Mouse (Mus musculus) embryonic fibroblast, embryonic 13.5 days (primary cell): ENCODE results near the gene Id2. TPM values are rescaled to one million over a fixed set of nuclear protein-coding genes. Genes with fewer than 3 reads are reported as not detected.
A peak's percentile ranks its signal among the peaks of the same experiment; 100 is the strongest.

Experiments
- H3K27ac ChIP-seq: 2 replicates; pipeline ENCODE4 v1.5.1; 2012; ENCODE audit warnings: low read length, control low read depth, inconsistent platforms; ENCODE audit not compliant: insufficient read depth
- H3K4me1 ChIP-seq: 2 replicates; pipeline ENCODE4 v1.6.1; 2011; ENCODE audit warnings: low read length; ENCODE audit not compliant: control insufficient read depth, insufficient read depth
- H3K4me3 ChIP-seq: 2 replicates; pipeline ENCODE4 v1.5.1; 2011; ENCODE audit warnings: mild to moderate bottlenecking, control low read depth, low read length; ENCODE audit not compliant: insufficient read depth
- CTCF ChIP-seq: IDR thresholded peaks from 2 replicates; pipeline ENCODE4 v1.5.1; 2011; ENCODE audit warnings: mild to moderate bottlenecking, control low read depth, low read length, moderate library complexity, borderline replicate concordance; ENCODE audit not compliant: insufficient read depth
- POLR2A ChIP-seq: IDR thresholded peaks from 2 replicates; pipeline ENCODE4 v1.6.1; 2011; ENCODE audit warnings: low read depth, mild to moderate bottlenecking, control low read depth, low read length, moderate library complexity
- polyA plus RNA-seq: library from polyadenylated mRNA; stranded (reverse); fragments of >200 nt; gene quantifications from 2 replicates; pipeline ENCODE4 v1.2.4, GENCODE M21; 2011; ENCODE audit warnings: low read depth; ENCODE audit not compliant: missing spikeins, insufficient read length

Id2 gene
- polyA plus RNA-seq, 1 experiment = 73.0 TPM

DNA sequence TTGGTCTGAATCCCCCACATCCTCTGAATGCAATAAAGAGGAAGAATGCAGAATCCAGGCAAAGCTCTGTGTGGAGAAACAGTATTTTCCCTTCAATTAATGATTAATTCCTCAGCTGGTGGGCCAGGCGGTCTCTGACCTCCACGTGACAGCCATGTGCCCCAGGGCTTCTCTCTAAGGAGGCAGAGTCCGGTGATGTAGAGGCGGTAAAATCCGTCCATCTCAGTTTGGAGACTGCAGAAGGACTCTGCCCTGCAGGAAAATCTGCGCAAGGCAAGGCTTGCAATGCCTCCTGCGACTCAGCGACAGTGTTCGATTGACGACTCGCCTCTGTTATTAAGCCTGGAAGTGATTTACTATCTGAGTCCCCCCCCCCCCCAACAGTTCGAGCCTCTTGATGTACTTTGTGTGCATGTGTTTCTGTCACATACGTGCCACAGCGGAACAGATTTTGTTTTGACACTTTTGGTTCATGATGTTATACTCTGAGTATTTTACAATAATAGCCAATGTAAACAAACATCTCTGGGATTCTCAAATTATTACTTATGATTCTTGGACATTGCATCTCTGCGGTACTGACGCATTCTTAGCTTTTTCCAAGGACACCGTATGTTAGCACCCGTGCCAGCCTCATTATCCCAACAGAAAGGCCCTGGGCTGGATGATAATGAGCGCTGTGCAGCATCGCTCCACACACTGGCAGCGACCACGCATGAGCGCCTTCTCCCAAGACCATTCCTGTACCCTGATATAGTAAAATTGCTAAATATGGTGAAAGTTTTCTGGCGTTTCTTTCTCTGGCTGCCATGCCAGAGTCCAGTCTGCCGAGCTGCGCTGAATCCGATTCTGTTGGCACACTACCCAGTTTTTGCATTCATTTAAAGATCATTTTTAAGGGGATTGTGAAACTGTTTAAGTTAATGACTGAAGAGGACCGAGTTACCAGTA, 545 bp upstream of the Id2 start:
- no peaks in the 10 kb centered on the region for H3K4me1 ChIP-seq
- H3K27ac ChIP-seq = peak overlapping the region; percentile 82
- TF ChIP-seq POLR2A = no peak; the same call in 1 of the 2 replicates
- TF ChIP-seq CTCF = no peak
- H3K4me3 ChIP-seq = 0 out of 2 replicates have a peak overlapping the region, but pooled peaks have one; percentile 31

DNA sequence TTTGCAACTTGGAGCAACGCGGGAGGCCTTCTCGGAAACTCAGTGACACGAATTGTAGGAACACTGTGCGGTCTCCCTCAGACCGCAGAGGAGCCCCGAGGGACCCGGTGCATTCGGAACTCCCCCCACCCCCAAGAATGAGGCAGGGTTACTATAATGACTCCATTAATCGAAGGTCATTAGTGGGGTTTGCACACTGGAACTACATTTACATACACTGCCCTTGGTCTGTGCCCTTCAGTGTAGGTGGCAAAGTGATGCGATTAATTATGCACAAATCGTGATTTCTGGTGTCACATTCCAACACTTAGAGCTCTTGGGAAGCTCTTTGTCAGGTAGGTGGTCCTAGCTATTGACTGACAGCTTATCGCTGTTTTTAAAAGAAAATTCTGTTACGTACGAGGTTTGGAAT, 294 bp downstream of the Id2 start:
- Histone ChIP-seq H3K27ac (peak overlapping the region; percentile 32; the same call in 1 of the 2 replicates), H3K4me3 (peak overlapping the region; percentile 60), H3K4me1 (no peaks in the 10 kb centered on the region)
- TF ChIP-seq POLR2A = no peak
- no peak for TF ChIP-seq CTCF

DNA sequence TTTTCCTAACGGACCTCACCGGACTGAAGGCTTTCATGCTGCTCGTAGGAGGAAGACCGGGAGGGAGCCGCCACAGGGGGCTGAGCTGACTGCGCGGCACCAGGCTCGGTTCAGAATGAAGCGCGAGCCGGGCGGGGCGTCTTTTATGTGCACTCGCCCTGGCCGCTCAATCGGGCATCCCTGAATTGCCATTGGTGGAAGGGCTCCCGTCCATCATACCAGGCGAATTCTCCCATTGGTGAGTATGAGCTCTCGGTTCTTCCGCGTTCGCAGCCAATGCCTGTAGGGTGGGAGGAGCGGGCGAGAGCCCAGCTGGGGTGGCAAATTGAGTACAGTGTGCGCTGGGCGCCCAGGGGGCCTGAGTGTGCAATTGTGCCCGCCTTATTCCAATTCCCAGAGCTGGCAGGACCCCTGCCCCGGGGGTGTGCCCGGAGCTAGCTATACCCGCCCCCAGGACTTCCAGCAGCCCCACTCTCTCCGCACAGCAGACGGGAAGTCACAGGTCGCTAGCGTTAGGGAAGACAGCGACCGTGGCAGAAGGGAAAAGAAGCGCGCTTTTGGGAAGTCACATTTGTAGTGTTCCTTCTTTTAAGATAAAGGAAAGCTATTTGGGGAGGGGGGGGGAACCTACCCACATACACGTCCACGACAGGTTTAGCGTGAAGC, 833 bp downstream of the Id2 start:
- H3K4me1 ChIP-seq = no peaks in the 10 kb centered on the region
- peak overlapping the region; percentile 32; the same call in 1 of the 2 replicates for H3K27ac ChIP-seq
- H3K4me3 ChIP-seq = peak overlapping the region; percentile 60
- TF ChIP-seq CTCF (no peak), POLR2A (peak; percentile 97)

- 0 out of 2 replicates have a peak overlapping the region, but pooled peaks have one; percentile 10 for H3K27ac ChIP-seq
- no peak for TF ChIP-seq CTCF
- no peak for TF ChIP-seq POLR2A
- peak overlapping the region; percentile 55 for H3K4me3 ChIP-seq
- no peaks in the 10 kb centered on the region for H3K4me1 ChIP-seq
These were observed 1.4 kb downstream of the Id2 start for GRCm38 (mm10) chr12:25095538-25095937.

DNA sequence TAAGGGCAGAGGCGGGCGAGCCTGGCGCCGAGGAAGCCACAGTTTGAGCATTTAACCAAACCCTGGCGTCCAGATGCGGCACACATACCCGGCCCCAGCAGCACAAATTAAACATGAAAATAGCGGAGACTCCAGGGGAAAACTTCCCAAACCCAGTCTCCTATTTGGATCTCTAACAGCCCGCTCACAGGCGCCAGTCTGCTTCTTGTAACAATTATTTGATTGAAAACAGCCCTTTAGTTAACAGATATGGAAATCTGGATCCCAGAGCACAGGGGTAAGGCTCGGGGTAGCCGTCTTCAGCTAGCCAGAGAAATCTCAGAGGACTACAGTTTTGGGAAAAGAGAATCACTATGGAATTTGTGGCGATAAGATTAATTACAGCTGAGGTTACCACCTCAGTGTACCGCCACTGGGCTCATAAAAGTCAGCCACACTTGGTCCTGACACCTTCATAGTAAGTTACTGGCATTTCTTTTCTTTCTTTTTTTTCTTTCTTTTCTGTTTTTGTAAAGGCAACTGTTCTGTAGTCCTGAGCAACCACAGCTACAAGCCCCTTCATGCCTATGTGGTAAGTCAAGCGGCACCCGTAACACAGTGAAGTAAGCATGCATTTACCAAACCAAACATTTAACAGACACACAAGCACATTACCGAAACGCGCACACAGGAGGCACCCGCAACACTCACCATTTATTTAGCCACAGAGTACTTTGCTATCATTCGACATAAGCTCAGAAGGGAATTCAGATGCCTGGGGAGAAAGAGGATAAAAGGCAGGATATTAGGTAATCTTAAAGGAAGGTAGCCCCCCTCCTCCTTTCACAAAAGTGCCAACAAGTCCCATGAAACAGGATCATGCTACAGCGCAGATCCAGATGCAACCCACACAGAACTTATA, 2.1 kb downstream of the Id2 start:
- H3K4me1 ChIP-seq = no peaks in the 10 kb centered on the region
- 0 out of 2 replicates have a peak overlapping the region, but pooled peaks have one; percentile 10 for H3K27ac ChIP-seq
- H3K4me3 ChIP-seq = peak overlapping the region; percentile 55
- no peak for TF ChIP-seq CTCF
- no peak for TF ChIP-seq POLR2A

DNA sequence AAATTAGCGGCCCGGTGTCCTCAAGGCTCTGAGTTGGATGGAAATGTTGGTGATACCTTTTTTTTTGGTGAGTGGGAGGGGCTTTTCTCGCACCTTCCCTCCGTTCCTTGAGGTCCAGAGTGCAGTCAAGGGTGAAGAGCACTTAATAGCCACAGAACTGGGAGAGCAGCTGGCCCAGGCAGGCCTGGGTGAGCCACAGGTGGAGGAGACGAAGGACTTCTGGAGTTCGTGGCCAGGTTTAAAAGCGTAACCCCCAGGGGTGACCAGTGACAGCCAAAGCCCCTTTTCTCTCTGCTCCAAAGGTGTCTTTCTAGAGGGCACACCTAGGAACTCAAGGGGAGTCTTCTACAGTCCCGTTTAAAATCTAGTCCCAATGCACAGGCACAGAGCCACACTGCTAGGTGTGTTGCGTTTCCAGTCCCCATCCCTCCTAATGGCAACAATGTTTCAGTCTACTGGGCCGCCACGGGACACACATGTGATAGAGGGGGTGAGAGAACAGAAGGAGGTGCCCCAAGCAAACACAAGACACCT, 3.6 kb downstream of the Id2 start:
- TF ChIP-seq CTCF (no peak), POLR2A (no peak)
- no peak overlapping the region for H3K27ac ChIP-seq
- H3K4me3 ChIP-seq = peak overlapping the region; percentile 30; the same call in 1 of the 2 replicates

GRCm38 (mm10) chr12:25092751-25093211, 4.2 kb downstream of the Id2 start:
- 0 out of 2 replicates have a peak, but pooled peaks have one; percentile 16 for TF ChIP-seq POLR2A
- no peak for TF ChIP-seq CTCF
- H3K4me1 ChIP-seq = no peaks in the 10 kb centered on the region
- no peak overlapping the region for H3K27ac ChIP-seq
- no peak overlapping the region for H3K4me3 ChIP-seq

More for the DNA sequence above, 3.6 kb downstream of the Id2 start:
- H3K4me1 ChIP-seq = no peaks in the 10 kb centered on the region

GRCm38 (mm10) chr12:25092027-25092704, 4.8 kb downstream of the Id2 start:
- Histone ChIP-seq H3K4me3 (0 out of 2 replicates have a peak overlapping the region, but pooled peaks have one; percentile 6), H3K4me1 (no peaks in the 10 kb centered on the region), H3K27ac (no peak overlapping the region)
- TF ChIP-seq CTCF = peak; percentile 96
- TF ChIP-seq POLR2A = no peak
